Mouse (Mus musculus) forebrain, embryonic 13.5 days (tissue): ENCODE results near the gene Cse1l. TPM values are rescaled to one million over a fixed set of nuclear protein-coding genes. Genes with fewer than 3 reads are reported as not detected.
A peak's percentile ranks its signal among the peaks of the same experiment; 100 is the strongest.

Experiments
- ATAC-seq: fragments of 200-750 bp; cut with Nextera tagmentation; 2 replicates; pipeline ENCODE4 v1.8.0; 2017
- H3K27ac ChIP-seq: fragments of 300-500 bp; sonication (generic); 2 replicates; pipeline ENCODE4 v1.5.1; 2015; ENCODE audit warnings: inconsistent platforms, mild to moderate bottlenecking, moderate library complexity
- H3K27me3 ChIP-seq: fragments of 300-500 bp; sonication (generic); 2 replicates; pipeline ENCODE4 v1.6.1; 2015; ENCODE audit warnings: mild to moderate bottlenecking, inconsistent platforms
- H3K36me3 ChIP-seq: fragments of 300-500 bp; sonication (generic); 2 replicates; pipeline ENCODE4 v1.6.1; 2015; ENCODE audit warnings: mild to moderate bottlenecking, inconsistent platforms; ENCODE audit not compliant: poor library complexity, severe bottlenecking
- H3K4me1 ChIP-seq: fragments of 300-500 bp; sonication (generic); 2 replicates; pipeline ENCODE4 v1.6.1; 2015; ENCODE audit warnings: inconsistent platforms
- H3K4me2 ChIP-seq: fragments of 300-500 bp; sonication (generic); 2 replicates; pipeline ENCODE4 v1.6.1; 2015; ENCODE audit warnings: inconsistent platforms, mild to moderate bottlenecking, moderate library complexity
- H3K4me3 ChIP-seq: fragments of 300-500 bp; sonication (generic); 2 replicates; pipeline ENCODE4 v1.5.1; 2015; ENCODE audit warnings: mild to moderate bottlenecking, inconsistent platforms
- H3K9ac ChIP-seq: fragments of 300-500 bp; sonication (generic); 2 replicates; pipeline ENCODE4 v1.6.1; 2015; ENCODE audit warnings: mild to moderate bottlenecking, inconsistent platforms
- H3K9me3 ChIP-seq: fragments of 300-500 bp; sonication (generic); replicated peaks from 2 replicates; pipeline ENCODE4 v1.6.1; 2016; ENCODE audit warnings: inconsistent platforms
- WGBS: fragments of 180-500 bp; shearing (Covaris S2); methylation state at CpG from one replicate; pipeline ENCODE4 v1.1.7; 2015; 5-methylcytosine and 5-hydroxymethylcytosine counted together
- polyA plus RNA-seq: library from polyadenylated mRNA; unstranded; fragments of >200 nt; fragmentation: Nextera tagmentation; extraction: Ambion mirVana; gene quantifications from 2 replicates; pipeline ENCODE4 v1.2.1, GENCODE M21; 2015

Gene Cse1l
- 122 and 134 TPM in 2 replicates for polyA plus RNA-seq

- peak within 1 kb of the TSS; percentile 89 for H3K4me3 ChIP-seq
- WGBS: under 1% methylated on average over 55 of the region's 80 CpGs
- peak; percentile 97 for ATAC-seq
- H3K9me3 ChIP-seq: no peaks in the 10 kb centered on the region; the same call in 1 of the 2 replicates
- peak within 1 kb of the TSS; percentile 91 for H3K9ac ChIP-seq
- H3K36me3 ChIP-seq: peaks cover 5% of the 10 kb centered on the region; the same call in 1 of the 2 replicates
- H3K27ac ChIP-seq: peak within 1 kb of the TSS; percentile 99
- peak within 1 kb of the TSS; percentile 99 for H3K4me2 ChIP-seq
- H3K4me1 ChIP-seq: peaks cover 11% of the 10 kb centered on the region
- H3K27me3 ChIP-seq: no peaks in the 10 kb centered on the region
Measured at GRCm38 (mm10) chr2:166905711-166906522, at the start of gene Cse1l. TSS of gene Cse1l (plus strand) at chr2:166906040.

GRCm38 (mm10) chr2:166856366-166856765, 49.5 kb upstream of the Cse1l start:
- no peak overlapping the region for H3K9ac ChIP-seq
- 94% methylated on average over 6 of the region's 6 CpGs for WGBS
- H3K4me3 ChIP-seq: no peak overlapping the region
- H3K4me1 ChIP-seq: no peaks in the 10 kb centered on the region
- no peaks in the 10 kb centered on the region for H3K27me3 ChIP-seq
- no peak for ATAC-seq
- H3K27ac ChIP-seq: no peak overlapping the region
- H3K36me3 ChIP-seq: peaks cover 64% of the 10 kb centered on the region
- H3K9me3 ChIP-seq: 0 out of 2 replicates have a peak, but pooled peaks cover 6% of the 10 kb centered on the region
- H3K4me2 ChIP-seq: no peak overlapping the region

- no peak for ATAC-seq
- WGBS: 85% methylated on average over 2 of the region's 2 CpGs
- Histone ChIP-seq H3K4me2 (no peak overlapping the region), H3K36me3 (peaks cover 66% of the 10 kb centered on the region), H3K4me1 (no peaks in the 10 kb centered on the region), H3K4me3 (no peak overlapping the region), H3K9ac (no peak overlapping the region), H3K9me3 (0 out of 2 replicates have a peak, but pooled peaks cover 4% of the 10 kb centered on the region), H3K27me3 (no peaks in the 10 kb centered on the region), H3K27ac (no peak overlapping the region)
Measured at GRCm38 (mm10) chr2:166857118-166857517, 48.7 kb upstream of the Cse1l start.

GRCm38 (mm10) chr2:166859214-166859613, 46.6 kb upstream of the Cse1l start:
- H3K4me3 ChIP-seq: no peak overlapping the region
- H3K27ac ChIP-seq: no peak overlapping the region
- 90% methylated on average over 7 of the region's 7 CpGs for WGBS
- H3K4me1 ChIP-seq: no peaks in the 10 kb centered on the region
- no peak overlapping the region for H3K9ac ChIP-seq
- H3K9me3 ChIP-seq: no peaks in the 10 kb centered on the region
- H3K27me3 ChIP-seq: no peaks in the 10 kb centered on the region
- ATAC-seq: no peak
- peaks cover 59% of the 10 kb centered on the region for H3K36me3 ChIP-seq
- no peak overlapping the region for H3K4me2 ChIP-seq

- no peak for ATAC-seq
Measured at GRCm38 (mm10) chr2:166862505-166862904, 43.3 kb upstream of the Cse1l start.

GRCm38 (mm10) chr2:166865476-166865875, 40.4 kb upstream of the Cse1l start:
- H3K27me3 ChIP-seq: no peaks in the 10 kb centered on the region
- no peak overlapping the region for H3K4me3 ChIP-seq
- H3K4me2 ChIP-seq: no peak overlapping the region
- peaks cover 80% of the 10 kb centered on the region for H3K36me3 ChIP-seq
- 95% methylated on average over 10 of the region's 10 CpGs for WGBS
- H3K27ac ChIP-seq: no peak overlapping the region
- no peak for ATAC-seq
- H3K4me1 ChIP-seq: no peaks in the 10 kb centered on the region
- no peaks in the 10 kb centered on the region for H3K9me3 ChIP-seq
- no peak overlapping the region for H3K9ac ChIP-seq

More at GRCm38 (mm10) chr2:166862505-166862904, 43.3 kb upstream of the Cse1l start:
- H3K27me3 ChIP-seq: no peaks in the 10 kb centered on the region
- 68% methylated on average over 3 of the region's 3 CpGs for WGBS
- H3K4me3 ChIP-seq: no peak overlapping the region
- no peaks in the 10 kb centered on the region for H3K9me3 ChIP-seq
- H3K9ac ChIP-seq: no peak overlapping the region
- H3K4me2 ChIP-seq: no peak overlapping the region
- no peaks in the 10 kb centered on the region for H3K4me1 ChIP-seq
- no peak overlapping the region for H3K27ac ChIP-seq
- peaks cover 73% of the 10 kb centered on the region for H3K36me3 ChIP-seq

GRCm38 (mm10) chr2:166870271-166870865, 35.5 kb upstream of the Cse1l start:
- no peak for ATAC-seq
- Histone ChIP-seq H3K4me2 (no peak overlapping the region), H3K4me1 (no peaks in the 10 kb centered on the region), H3K27ac (no peak overlapping the region), H3K9ac (no peak overlapping the region), H3K36me3 (peaks cover 75% of the 10 kb centered on the region), H3K27me3 (no peaks in the 10 kb centered on the region), H3K9me3 (no peaks in the 10 kb centered on the region), H3K4me3 (no peak overlapping the region)
- WGBS: 94% methylated on average over 20 of the region's 20 CpGs

- peaks cover 71% of the 10 kb centered on the region for H3K36me3 ChIP-seq
- no peaks in the 10 kb centered on the region for H3K27me3 ChIP-seq
- 92% methylated on average over 10 of the region's 10 CpGs for WGBS
- no peaks in the 10 kb centered on the region for H3K4me1 ChIP-seq
- H3K9ac ChIP-seq: no peak overlapping the region
- no peak overlapping the region for H3K4me2 ChIP-seq
- H3K9me3 ChIP-seq: no peaks in the 10 kb centered on the region
- no peak overlapping the region for H3K27ac ChIP-seq
- no peak overlapping the region for H3K4me3 ChIP-seq
- ATAC-seq: no peak
Measured at GRCm38 (mm10) chr2:166870899-166871298, 34.9 kb upstream of the Cse1l start.

- H3K27ac ChIP-seq: no peak overlapping the region
- ATAC-seq: no peak
- H3K4me3 ChIP-seq: no peak overlapping the region
- 83% methylated on average over 10 of the region's 10 CpGs for WGBS
- no peak overlapping the region for H3K4me2 ChIP-seq
- no peak overlapping the region for H3K9ac ChIP-seq
- peaks cover 52% of the 10 kb centered on the region for H3K36me3 ChIP-seq
- H3K9me3 ChIP-seq: no peaks in the 10 kb centered on the region
- no peaks in the 10 kb centered on the region for H3K27me3 ChIP-seq
- no peaks in the 10 kb centered on the region for H3K4me1 ChIP-seq
Measured at GRCm38 (mm10) chr2:166874675-166875280, 31.1 kb upstream of the Cse1l start.

- no peak overlapping the region for H3K4me3 ChIP-seq
- H3K9ac ChIP-seq: no peak overlapping the region
- no peaks in the 10 kb centered on the region for H3K9me3 ChIP-seq
- no peak overlapping the region for H3K4me2 ChIP-seq
- peaks cover 46% of the 10 kb centered on the region for H3K36me3 ChIP-seq
- H3K4me1 ChIP-seq: no peaks in the 10 kb centered on the region
- no peaks in the 10 kb centered on the region for H3K27me3 ChIP-seq
- no peak for ATAC-seq
- no peak overlapping the region for H3K27ac ChIP-seq
- WGBS: 96% methylated on average over 6 of the region's 6 CpGs
Measured at GRCm38 (mm10) chr2:166875561-166875960, 30.3 kb upstream of the Cse1l start.

GRCm38 (mm10) chr2:166876331-166876730, 29.5 kb upstream of the Cse1l start:
- H3K4me1 ChIP-seq: no peaks in the 10 kb centered on the region
- no peak for ATAC-seq
- H3K27me3 ChIP-seq: no peaks in the 10 kb centered on the region
- H3K9ac ChIP-seq: no peak overlapping the region
- no peak overlapping the region for H3K4me2 ChIP-seq
- no peak overlapping the region for H3K4me3 ChIP-seq
- H3K9me3 ChIP-seq: no peaks in the 10 kb centered on the region
- H3K36me3 ChIP-seq: peaks cover 46% of the 10 kb centered on the region
- no peak overlapping the region for H3K27ac ChIP-seq
- 84% methylated on average over 10 of the region's 10 CpGs for WGBS

- Histone ChIP-seq H3K4me3 (no peak overlapping the region), H3K36me3 (peaks cover 16% of the 10 kb centered on the region), H3K27ac (no peak overlapping the region), H3K4me2 (no peak overlapping the region), H3K4me1 (0 out of 2 replicates have a peak, but pooled peaks cover 4% of the 10 kb centered on the region), H3K27me3 (no peaks in the 10 kb centered on the region), H3K9ac (no peak overlapping the region), H3K9me3 (no peaks in the 10 kb centered on the region)
- no peak for ATAC-seq
- 78% methylated on average over 7 of the region's 7 CpGs for WGBS
Measured at GRCm38 (mm10) chr2:166885066-166885465, 20.8 kb upstream of the Cse1l start.
